Mouse (Mus musculus) embryonic fibroblast, embryonic 13.5 days (primary cell): Measurements from ENCODE around the gene Gm20903.
"Not testable (repeated sequence)": the region's sequence is repeated elsewhere in the genome, so short reads cannot be mapped to it uniquely, and the experiment has no call there.

Experiments used
- CTCF ChIP-seq: IDR thresholded peaks from 2 replicates; pipeline ENCODE4 v1.5.1; 2011; ENCODE audit warnings: mild to moderate bottlenecking, control low read depth, low read length, moderate library complexity, borderline replicate concordance; ENCODE audit not compliant: insufficient read depth
- POLR2A ChIP-seq: IDR thresholded peaks from 2 replicates; pipeline ENCODE4 v1.6.1; 2011; ENCODE audit warnings: low read depth, mild to moderate bottlenecking, control low read depth, low read length, moderate library complexity

DNA sequence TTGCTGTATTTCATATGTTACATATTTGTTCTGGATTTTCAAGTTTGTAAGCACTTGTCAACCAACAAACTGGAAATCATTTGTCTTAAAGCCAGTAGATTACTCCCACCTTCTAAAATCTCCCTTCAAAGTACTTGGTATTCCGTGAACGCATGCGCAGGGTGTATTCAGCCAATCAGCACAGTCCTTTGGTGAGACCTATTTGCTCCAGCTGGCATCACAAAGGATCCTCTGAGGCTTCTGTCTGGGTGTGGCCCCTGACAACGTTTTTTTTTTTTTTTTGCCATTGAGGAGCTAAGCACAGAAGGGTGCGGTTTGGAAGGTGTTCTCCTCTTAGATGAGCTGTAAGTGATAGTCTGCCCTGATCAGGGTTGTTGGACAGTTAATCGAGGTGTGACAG lies at the start of gene Gm20903:
- TF ChIP-seq POLR2A, CTCF: not testable (repeated sequence)
